Comparison of ENCODE assay signal across 9 mouse cellular contexts in the genomic region with DNA sequence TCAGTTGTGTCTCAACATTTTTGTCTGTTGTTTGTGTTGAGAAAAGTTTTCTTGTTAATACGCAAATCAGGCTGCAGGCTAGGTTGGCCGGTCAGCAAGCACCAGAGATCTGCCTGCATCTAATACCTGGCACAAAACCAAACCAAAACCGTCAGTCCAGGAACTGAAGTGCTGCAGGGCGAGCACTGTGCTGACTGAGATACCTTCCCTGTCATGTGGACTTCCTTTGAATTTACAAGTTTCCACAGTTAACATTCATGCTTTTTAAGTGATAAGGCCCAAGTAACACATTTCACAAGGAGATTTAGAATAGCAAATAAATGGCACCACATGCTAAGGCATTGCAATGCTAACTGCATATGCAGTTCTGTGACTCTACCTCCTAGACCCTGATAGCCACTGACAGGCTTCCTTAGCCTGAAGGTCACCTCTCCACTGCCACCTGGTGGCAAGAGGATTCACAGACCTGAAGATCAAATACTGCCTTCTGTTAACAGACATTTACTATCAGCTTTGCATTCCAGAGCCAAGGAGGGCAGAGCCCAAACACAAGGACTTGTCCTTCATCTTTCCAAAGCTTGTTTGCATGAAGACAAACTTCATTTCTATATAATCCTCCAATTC. TPM values are rescaled to one million over a fixed set of nuclear protein-coding genes. Genes with fewer than 3 reads are reported as not detected.
DNase-seq lines count a peak whose midpoint lies in the region; ATAC-seq and TF ChIP-seq lines count a peak whose summit lies in the region.
"Had no signal": no experiment of that assay in that cellular context is flagged by ENCODE, and none has a peak within 500 bp of the region (broad histone marks: within the 10 kb centered on the region; RNA-seq: fewer than 3 reads in every experiment).

No protein-coding gene starts in this region.

- no peaks in the 10 kb centered on the region for H3K36me3 ChIP-seq in C2C12 (ENCODE audit: control insufficient read depth, insufficient read depth)
- H3K36me3 ChIP-seq in embryonic facial prominence, embryonic 14.5 days (ENCODE audit: control insufficient read depth, insufficient read depth, low read length), result no peaks in the 10 kb centered on the region
- no peaks in the 10 kb centered on the region for H3K36me3 ChIP-seq in heart, embryonic 14.5 days (ENCODE audit: control insufficient read depth, insufficient read depth, low read length)
- no peaks in the 10 kb centered on the region for H3K36me3 ChIP-seq in liver, embryonic 14.5 days (replicated peaks; ENCODE audit: control insufficient read depth, insufficient read depth, low read depth)
- no peaks in the 10 kb centered on the region for H3K36me3 ChIP-seq in neural tube, embryonic 13.5 days
- H3K36me3 ChIP-seq: embryonic facial prominence, embryonic 15.5 days had no signal

- H3K79me3 ChIP-seq in C2C12 (ENCODE audit: low read depth), result no peaks in the 10 kb centered on the region

- no peak overlapping the region for H3K9ac ChIP-seq in embryonic facial prominence, embryonic 14.5 days (ENCODE audit: low read depth, low read length)
- no peak overlapping the region for H3K9ac ChIP-seq in heart, embryonic 14.5 days (ENCODE audit: low read length)
- no peak overlapping the region for H3K9ac ChIP-seq in liver, embryonic 14.5 days (replicated peaks)
- H3K9ac ChIP-seq in neural tube, embryonic 13.5 days, result no peak overlapping the region
- H3K9ac ChIP-seq: embryonic facial prominence, embryonic 15.5 days had no signal

- 64% methylated on average over 4 of the region's 4 CpGs for WGBS in embryonic facial prominence, embryonic 14.5 days
- 49% methylated on average over 4 of the region's 4 CpGs for WGBS in heart, embryonic 14.5 days
- whole genome bisulfite sequencing in liver, embryonic 14.5 days (ENCODE audit: insufficient replicate concordance), result 55% methylated on average over 4 of the region's 4 CpGs
- 77% methylated on average over 4 of the region's 4 CpGs for WGBS in neural tube, embryonic 13.5 days

- no peak overlapping the region for H3K4me2 ChIP-seq in embryonic facial prominence, embryonic 14.5 days (ENCODE audit: low read depth, low read length)
- no peak overlapping the region for H3K4me2 ChIP-seq in heart, embryonic 14.5 days (ENCODE audit: low read length)
- no peak overlapping the region for H3K4me2 ChIP-seq in liver, embryonic 14.5 days (ENCODE audit: low read depth)
- H3K4me2 ChIP-seq in neural tube, embryonic 13.5 days, result no peak overlapping the region
- H3K4me2 ChIP-seq: embryonic facial prominence, embryonic 15.5 days had no signal

- H3K9me3 ChIP-seq in embryonic facial prominence, embryonic 14.5 days (ENCODE audit: control insufficient read depth, low read length), result no peaks in the 10 kb centered on the region
- no peaks in the 10 kb centered on the region for H3K9me3 ChIP-seq in heart, embryonic 14.5 days (ENCODE audit: control insufficient read depth, low read length)
- H3K9me3 ChIP-seq in liver, embryonic 14.5 days (ENCODE audit: control insufficient read depth, low read length), result no peaks in the 10 kb centered on the region
- H3K9me3 ChIP-seq in neural tube, embryonic 13.5 days, result no peaks in the 10 kb centered on the region
- H3K9me3 ChIP-seq: embryonic facial prominence, embryonic 15.5 days had no signal

- no peak overlapping the region for H3K4me3 ChIP-seq in C2C12 (ENCODE audit: insufficient read depth, poor library complexity, severe bottlenecking)
- no peak overlapping the region for H3K4me3 ChIP-seq in embryonic facial prominence, embryonic 14.5 days (ENCODE audit: low read depth, low read length)
- no peak overlapping the region for H3K4me3 ChIP-seq in heart, embryonic 14.5 days (ENCODE audit: control insufficient read depth in 1 of 2, insufficient read depth in 1 of 2, low read depth in 1 of 2, low read length in 2 of 2)
- H3K4me3 ChIP-seq in liver, embryonic 14.5 days (ENCODE audit: insufficient read depth in 1 of 2, low read depth in 2 of 2, low read length in 2 of 2), result no peak overlapping the region
- H3K4me3 ChIP-seq in neural tube, embryonic 13.5 days, result no peak overlapping the region
- H3K4me3 ChIP-seq: embryonic facial prominence, embryonic 15.5 days had no signal

- peak; percentile 81 for DNase-seq in adrenal gland, postnatal 14 days
- peak; percentile 85 for DNase-seq in embryonic facial prominence, embryonic 14.5 days (ENCODE audit: low spot score)
- peak; percentile 86 for DNase-seq in kidney, postnatal 10 days
- DNase-seq in liver, embryonic 14.5 days (ENCODE audit: low read depth in 3 of 3, low spot score in 3 of 3), result peak; percentile 26 to 41 (median 28)
- DNase-seq in telencephalon, adult 2 months (ENCODE audit: low read depth, low spot score), result peak; percentile 34

- H3K4me1 ChIP-seq in embryonic facial prominence, embryonic 14.5 days (ENCODE audit: control insufficient read depth, insufficient read depth, low read length), result no peaks in the 10 kb centered on the region
- H3K4me1 ChIP-seq in heart, embryonic 14.5 days (ENCODE audit: control insufficient read depth in 2 of 2, insufficient read depth in 2 of 2, low read length in 2 of 2), result peaks cover 0 to 3% of the 10 kb centered on the region in 2 experiments; a peak in 1 of 4 replicates
- H3K4me1 ChIP-seq in liver, embryonic 14.5 days (replicated peaks; ENCODE audit: control insufficient read depth in 2 of 2, insufficient read depth in 2 of 2, low read length in 1 of 2), result no peaks in the 10 kb centered on the region
- no peaks in the 10 kb centered on the region for H3K4me1 ChIP-seq in neural tube, embryonic 13.5 days (replicated peaks)
- H3K4me1 ChIP-seq: embryonic facial prominence, embryonic 15.5 days had no signal

- H3ac ChIP-seq in C2C12 (ENCODE audit: control insufficient read depth, insufficient read length, low read depth), result no peak overlapping the region

- TF ChIP-seq EP300 in liver, embryonic 14.5 days (IDR thresholded peaks at IDR 0.05; ENCODE audit: low read depth), result no peak

- peak; percentile 46 for TF ChIP-seq CTCF in C2C12 (IDR thresholded peaks at IDR 0.05; ENCODE audit: control insufficient read depth, insufficient read depth, insufficient read length)
- TF ChIP-seq CTCF in liver, embryonic 14.5 days (IDR thresholded peaks at IDR 0.05; ENCODE audit: low read depth), result peak; percentile 83

- no peaks in the 10 kb centered on the region for H3K79me2 ChIP-seq in C2C12 (ENCODE audit: control insufficient read depth, insufficient read depth)

- H3K27ac ChIP-seq in embryonic facial prominence, embryonic 14.5 days (replicated peaks; ENCODE audit: low read depth, low read length), result no peak overlapping the region
- no peak overlapping the region for H3K27ac ChIP-seq in heart, embryonic 14.5 days (replicated peaks in 1 of 2; ENCODE audit: control insufficient read depth in 1 of 2, insufficient read depth in 1 of 2, low read depth in 2 of 2, low read length in 2 of 2)
- no peak overlapping the region for H3K27ac ChIP-seq in liver, embryonic 14.5 days
- H3K27ac ChIP-seq in neural tube, embryonic 13.5 days (replicated peaks), result no peak overlapping the region
- H3K27ac ChIP-seq: embryonic facial prominence, embryonic 15.5 days had no signal

- H3K27me3 ChIP-seq in C2C12 (ENCODE audit: control insufficient read depth, insufficient read depth, insufficient read length), result no peaks in the 10 kb centered on the region
- no peaks in the 10 kb centered on the region for H3K27me3 ChIP-seq in embryonic facial prominence, embryonic 14.5 days (replicated peaks; ENCODE audit: control insufficient read depth, insufficient read depth, low read length)
- H3K27me3 ChIP-seq in heart, embryonic 14.5 days (ENCODE audit: control insufficient read depth, insufficient read depth, low read length), result no peaks in the 10 kb centered on the region
- H3K27me3 ChIP-seq in liver, embryonic 14.5 days (ENCODE audit: control insufficient read depth, insufficient read depth, low read length), result no peaks in the 10 kb centered on the region
- no peaks in the 10 kb centered on the region for H3K27me3 ChIP-seq in neural tube, embryonic 13.5 days
- H3K27me3 ChIP-seq: embryonic facial prominence, embryonic 15.5 days had no signal

- peak; percentile 90 for ATAC-seq in embryonic facial prominence, embryonic 14.5 days (ENCODE audit: low read depth)
- ATAC-seq in heart, embryonic 14.5 days (ENCODE audit: insufficient number of reproducible peaks, insufficient read depth, low FRiP score, low read depth), result 0 out of 2 replicates have a peak, but pooled peaks have one; percentile 59
- no peak for ATAC-seq in liver, embryonic 14.5 days (ENCODE audit: insufficient read depth)
- peak; percentile 87 for ATAC-seq in neural tube, embryonic 13.5 days (ENCODE audit: low read depth)

TF ChIP-seq in C2C12, 6 proteins besides CTCF, POLR2A, EP300 and RAD21:
- TF ChIP-seq USF1 (IDR thresholded peaks at IDR 0.05; ENCODE audit: low read depth), result no peak
- no peak for TF ChIP-seq MYOG (IDR thresholded peaks at IDR 0.05; ENCODE audit: control insufficient read depth, extremely low read depth, insufficient read length)
- no peak for TF ChIP-seq FOSL1 (IDR thresholded peaks at IDR 0.05; ENCODE audit: insufficient read depth, low read length, poor library complexity, severe bottlenecking)
- no peak for TF ChIP-seq CEBPB (IDR thresholded peaks at IDR 0.05; ENCODE audit: low read depth)
- TF ChIP-seq MAX (IDR thresholded peaks at IDR 0.05), result no peak
- no peak for TF ChIP-seq MYOD1 (IDR thresholded peaks at IDR 0.05; ENCODE audit: control insufficient read depth, insufficient read length, low read depth)

RNA-seq across cellular contexts. Expression of a gene that starts 15.8 kb away (rescaled TPM):
- polyA plus RNA-seq in C2C12 (2012; fragmentation: generic; extraction: Trizol), result 0.11 TPM
- total RNA-seq in adrenal gland, postnatal 14 days (2021), result 17.8 and 21.4 TPM in 2 replicates
- 4.9 TPM in 2 replicates for polyA plus RNA-seq in embryonic facial prominence, embryonic 14.5 days (2014; fragmentation: Nextera tagmentation; extraction: Ambion mirVana)
- 14.9 and 15.7 TPM in 2 replicates for polyA plus RNA-seq in heart, embryonic 14.5 days (2014; fragmentation: Nextera tagmentation; extraction: Ambion mirVana)
- polyA plus RNA-seq in liver, embryonic 14.5 days (2012; rRNA removed), result 0.51 and 0.75 TPM in 2 replicates
- 1.4 and 1.7 TPM in 2 replicates for polyA plus RNA-seq in liver, embryonic 14.5 days (2014; fragmentation: Nextera tagmentation; extraction: Ambion mirVana)
- polyA plus RNA-seq in neural tube, embryonic 13.5 days (2015; fragmentation: Nextera tagmentation; extraction: Ambion mirVana), result 18.7 and 20.5 TPM in 2 replicates

Comparison
In these comparisons a context has a peak if more than half of its experiments do, and no peak if none do; other contexts are left out.
1. DNase-seq: peak in every context shown above with its lines; median percentile 86 in kidney, postnatal 10 days; 85 in embryonic facial prominence, embryonic 14.5 days; 81 in adrenal gland, postnatal 14 days; 34 in telencephalon, adult 2 months; 28 in liver, embryonic 14.5 days.